In the genomic region with DNA sequence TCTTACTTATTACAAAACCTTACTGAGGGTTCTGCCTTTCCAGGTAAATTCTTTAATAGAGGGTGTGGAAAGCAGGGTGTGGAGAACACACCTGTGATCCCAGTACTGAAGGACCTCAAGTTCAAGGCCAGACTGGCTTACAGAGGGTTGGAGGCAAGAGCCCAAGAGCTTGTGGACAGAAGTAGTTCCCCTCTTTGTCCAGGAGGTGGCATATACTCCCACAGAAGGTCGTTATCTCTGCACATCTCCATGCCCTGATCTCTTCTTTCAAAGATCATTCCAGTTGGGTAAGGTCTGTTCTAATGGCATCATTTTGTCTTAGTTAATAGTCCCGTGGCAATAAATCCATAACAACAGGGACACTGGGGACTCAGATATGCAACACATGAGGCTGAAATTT, we compare ENCODE assay signal across 16 mouse cellular contexts. TPM values are rescaled to one million over a fixed set of nuclear protein-coding genes. Genes with fewer than 3 reads are reported as not detected.
DNase-seq lines count a peak whose midpoint lies in the region; ATAC-seq and TF ChIP-seq lines count a peak whose summit lies in the region.
"Had no signal": no experiment of that assay in that cellular context is flagged by ENCODE, and none has a peak within 500 bp of the region (broad histone marks: within the 10 kb centered on the region; RNA-seq: fewer than 3 reads in every experiment).

No protein-coding gene starts in this region.

- intact Hi-C loops in heart, postnatal 10 days (cut with DNase I): no loop called here

- WGBS in kidney, embryonic 14.5 days: 68% methylated on average over 2 of the region's 2 CpGs

- H3K4me2 ChIP-seq in kidney, embryonic 14.5 days (replicated peaks; ENCODE audit: low read depth, low read length): no peak overlapping the region
- H3K4me2 ChIP-seq: limb, embryonic 12.5 days had no signal

- TF ChIP-seq CTCF in E14TG2a.4 (conservative IDR thresholded peaks at IDR 0.05; ENCODE audit: low read length): peak; percentile 54

- H3K27me3 ChIP-seq in kidney, embryonic 14.5 days (ENCODE audit: control insufficient read depth, insufficient read depth, low read length): no peaks in the 10 kb centered on the region
- no peaks in the 10 kb centered on the region for H3K27me3 ChIP-seq in E14TG2a.4 (ENCODE audit: insufficient read depth, low read length)
- H3K27me3 ChIP-seq: limb, embryonic 12.5 days had no signal

- H3K27ac ChIP-seq in kidney, embryonic 14.5 days (ENCODE audit: low read depth, low read length): no peak overlapping the region
- H3K27ac ChIP-seq: limb, embryonic 12.5 days; macrophage had no signal

- no peaks in the 10 kb centered on the region for H3K4me1 ChIP-seq in kidney, embryonic 14.5 days (ENCODE audit: control insufficient read depth, insufficient read depth, low read length)
- H3K4me1 ChIP-seq in E14TG2a.4 (replicated peaks; ENCODE audit: low read depth, low read length): no peaks in the 10 kb centered on the region
- H3K4me1 ChIP-seq: limb, embryonic 12.5 days had no signal

- DNase-seq in kidney, adult 18-20 months: peak; percentile 9
- DNase-seq in 416B (ENCODE audit: low read depth): peak; percentile 31
- peak; percentile 7 for DNase-seq in kidney, postnatal 10 days
- no peak for DNase-seq in heart, postnatal 10 days
- DNase-seq: gastrocnemius, postnatal 25 days; right cerebral cortex, adult 18-20 months had no signal

- no peaks in the 10 kb centered on the region for H3K36me3 ChIP-seq in kidney, embryonic 14.5 days (ENCODE audit: control insufficient read depth, insufficient read depth, low read length)
- H3K36me3 ChIP-seq in E14TG2a.4 (ENCODE audit: insufficient read depth, low read length): no peaks in the 10 kb centered on the region
- H3K36me3 ChIP-seq: limb, embryonic 12.5 days had no signal

- H3K9me3 ChIP-seq in kidney, embryonic 14.5 days (ENCODE audit: control insufficient read depth, low read length): peaks cover 7% of the 10 kb centered on the region; the same call in 1 of the 2 replicates
- peaks cover 23% of the 10 kb centered on the region for H3K9me3 ChIP-seq in E14TG2a.4 (ENCODE audit: low read length)

- no peak overlapping the region for H3K9ac ChIP-seq in kidney, embryonic 14.5 days (ENCODE audit: low read depth, low read length)
- H3K9ac ChIP-seq: limb, embryonic 12.5 days had no signal

- no peak for ATAC-seq in kidney, embryonic 14.5 days (ENCODE audit: low FRiP score, low TSS enrichment)
- ATAC-seq in erythroblast, adult 5-6 weeks (replicated peaks; ENCODE audit: low FRiP score, poor library complexity, severe bottlenecking): no peak

- H3K4me3 ChIP-seq in kidney, embryonic 14.5 days (ENCODE audit: low read length): no peak overlapping the region
- H3K4me3 ChIP-seq in E14TG2a.4 (replicated peaks; ENCODE audit: low read length): no peak overlapping the region
- H3K4me3 ChIP-seq: limb, embryonic 12.5 days; myocyte had no signal

RNA-seq across cellular contexts. Expression of gene Ly6f, which starts 49.0 kb away (rescaled TPM):
- polyA plus RNA-seq in kidney, embryonic 14.5 days (2014; fragmentation: Nextera tagmentation; extraction: Ambion mirVana): 0.33 TPM in 1 of 2 replicates, not detected in the other
- not detected in 2 replicates for total RNA-seq in erythroblast, adult 5-6 weeks (2015; ENCODE audit: low replicate concordance)
- total RNA-seq in erythroblast, adult 5-6 weeks (2017; ENCODE audit: low replicate concordance): not detected in 2 replicates
- total RNA-seq in heart, postnatal 10 days (2021): not detected
- total RNA-seq: common myeloid progenitor, adult 5-6 weeks; gastrocnemius, postnatal 25 days; heart, postnatal 25 days; layer of hippocampus, adult 8-10 months had no signal
- polyA plus RNA-seq: limb, embryonic 12.5 days; macrophage; stomach, embryonic 16.5 days had no signal

Comparison
In these comparisons a context has a peak if more than half of its experiments do, and no peak if none do; other contexts are left out.
1. DNase-seq: peak in kidney, adult 18-20 months (single experiment), 416B (single experiment) and kidney, postnatal 10 days (single experiment); none in heart, postnatal 10 days (0 of 2).